Comparison of ENCODE assay signal across 8 mouse cellular contexts in genomic region chr5:33628820-33629300, GRCm38 (mm10). TPM values are rescaled to one million over a fixed set of nuclear protein-coding genes. Genes with fewer than 3 reads are reported as not detected.
DNase-seq lines count a peak whose midpoint lies in the region; ATAC-seq and TF ChIP-seq lines count a peak whose summit lies in the region.

No protein-coding gene starts in this region.

- no peaks in the 10 kb centered on the region for H3K9me3 ChIP-seq in hindbrain, embryonic 16.5 days (ENCODE audit: control insufficient read depth, low read length)
- H3K9me3 ChIP-seq in limb, embryonic 14.5 days (ENCODE audit: control insufficient read depth, low read length): no peaks in the 10 kb centered on the region
- H3K9me3 ChIP-seq in midbrain, embryonic 13.5 days: no peaks in the 10 kb centered on the region

- H3K4me1 ChIP-seq in hindbrain, embryonic 16.5 days (ENCODE audit: control insufficient read depth, insufficient read depth, low read depth, low read length): peaks cover 15% of the 10 kb centered on the region
- H3K4me1 ChIP-seq in limb, embryonic 14.5 days (ENCODE audit: control insufficient read depth, insufficient read depth, low read length): peaks cover 12% of the 10 kb centered on the region; the same call in 1 of the 2 replicates
- peaks cover 23% of the 10 kb centered on the region for H3K4me1 ChIP-seq in midbrain, embryonic 13.5 days (replicated peaks)

- under 1% methylated on average over 24 of the region's 24 CpGs for WGBS in hindbrain, embryonic 16.5 days
- WGBS in limb, embryonic 14.5 days: under 1% methylated on average over 24 of the region's 24 CpGs
- WGBS in midbrain, embryonic 13.5 days: under 1% methylated on average over 24 of the region's 24 CpGs

- ATAC-seq in hindbrain, embryonic 16.5 days: no peak
- ATAC-seq in limb, embryonic 14.5 days (ENCODE audit: low FRiP score, low read depth): peak; percentile 5; the same call in 1 of the 2 replicates
- no peak for ATAC-seq in midbrain, embryonic 13.5 days

- no peaks in the 10 kb centered on the region for H3K27me3 ChIP-seq in hindbrain, embryonic 16.5 days (replicated peaks; ENCODE audit: control insufficient read depth, insufficient read depth, low read length)
- no peaks in the 10 kb centered on the region for H3K27me3 ChIP-seq in limb, embryonic 14.5 days (ENCODE audit: control insufficient read depth, insufficient read depth, low read length)
- H3K27me3 ChIP-seq in midbrain, embryonic 13.5 days: no peaks in the 10 kb centered on the region

- no peaks in the 10 kb centered on the region for H3K36me3 ChIP-seq in hindbrain, embryonic 16.5 days (ENCODE audit: control insufficient read depth, insufficient read depth, low read length)
- peaks cover 4% of the 10 kb centered on the region for H3K36me3 ChIP-seq in limb, embryonic 14.5 days (ENCODE audit: control insufficient read depth, insufficient read depth, low read length)
- no peaks in the 10 kb centered on the region for H3K36me3 ChIP-seq in midbrain, embryonic 13.5 days

- TF ChIP-seq POLR2A in brain, embryonic 14.5 days (IDR thresholded peaks at IDR 0.05; ENCODE audit: borderline replicate concordance, extremely low read depth, insufficient read depth, insufficient read length, poor library complexity, severe bottlenecking): no peak
- TF ChIP-seq POLR2A in limb, embryonic 14.5 days (IDR thresholded peaks at IDR 0.05; ENCODE audit: borderline replicate concordance, extremely low read depth, insufficient read depth, insufficient read length): no peak

- DNase-seq in ovary, adult 18-20 months (ENCODE audit: low spot score): peak; percentile 31
- DNase-seq in ovary, postnatal 36 days (ENCODE audit: low spot score): no peak
- DNase-seq in brain, embryonic 14.5 days (ENCODE audit: low read depth): peak; percentile 67
- DNase-seq in forelimb bud, embryonic 11.5 days (ENCODE audit: low read depth, low spot score): peak; percentile 41
- DNase-seq in limb, embryonic 14.5 days (ENCODE audit: low spot score): peak; percentile 10
- peak; percentile 76 for DNase-seq in thymus, postnatal 0 days (ENCODE audit: low spot score)

- H3K27ac ChIP-seq in hindbrain, embryonic 16.5 days (ENCODE audit: low read depth, low read length): peak overlapping the region; percentile 82
- peak overlapping the region; percentile 83 for H3K27ac ChIP-seq in limb, embryonic 14.5 days (replicated peaks; ENCODE audit: low read depth, low read length)
- H3K27ac ChIP-seq in midbrain, embryonic 13.5 days: peak overlapping the region; percentile 88

- peak overlapping the region; percentile 66 for H3K4me2 ChIP-seq in hindbrain, embryonic 16.5 days (ENCODE audit: low read length)
- H3K4me2 ChIP-seq in limb, embryonic 14.5 days (replicated peaks; ENCODE audit: low read depth, low read length, severe bottlenecking): peak overlapping the region; percentile 74
- H3K4me2 ChIP-seq in midbrain, embryonic 13.5 days (replicated peaks): peak overlapping the region; percentile 96

- peak overlapping the region; percentile 77 for H3K4me3 ChIP-seq in hindbrain, embryonic 16.5 days (ENCODE audit: low read length)
- H3K4me3 ChIP-seq in limb, embryonic 14.5 days (replicated peaks; ENCODE audit: low read length): peak overlapping the region; percentile 80
- H3K4me3 ChIP-seq in midbrain, embryonic 13.5 days (replicated peaks): peak overlapping the region; percentile 85

- H3K9ac ChIP-seq in hindbrain, embryonic 16.5 days (ENCODE audit: low read depth, low read length): peak overlapping the region; percentile 80
- H3K9ac ChIP-seq in limb, embryonic 14.5 days (ENCODE audit: low read depth, low read length, severe bottlenecking): peak overlapping the region; percentile 82
- H3K9ac ChIP-seq in midbrain, embryonic 13.5 days (replicated peaks): peak overlapping the region; percentile 84

- TF ChIP-seq CTCF in brain, embryonic 14.5 days (IDR thresholded peaks at IDR 0.05; ENCODE audit: borderline replicate concordance, extremely low read depth, insufficient read depth, insufficient read length): no peak

RNA-seq across cellular contexts. Expression of gene Fam53a, which starts 0.6 kb away (rescaled TPM):
- 17.9 and 19.9 TPM in 2 replicates for polyA plus RNA-seq in brain, embryonic 14.5 days (2012; rRNA removed)
- 28.4 and 33.0 TPM in 2 replicates for polyA plus RNA-seq in hindbrain, embryonic 16.5 days (2015; fragmentation: Nextera tagmentation; extraction: Ambion mirVana)
- polyA plus RNA-seq in limb, embryonic 14.5 days (2012; rRNA removed): 34.0 and 44.5 TPM in 2 replicates
- polyA plus RNA-seq in limb, embryonic 14.5 days (2014; fragmentation: Nextera tagmentation; extraction: Ambion mirVana): 68.4 and 79.6 TPM in 2 replicates
- polyA plus RNA-seq in midbrain, embryonic 13.5 days (2015; fragmentation: Nextera tagmentation; extraction: Ambion mirVana): 36.0 and 41.3 TPM in 2 replicates
- 72.6 and 78.5 TPM in 2 replicates for polyA plus RNA-seq in thymus, postnatal 0 days (2015; fragmentation: Nextera tagmentation; extraction: Ambion mirVana)

RNA-seq across cellular contexts. Expression of gene Gm9903, which starts 0.9 kb away (rescaled TPM):
- 0.98 and 1.00 TPM in 2 replicates for polyA plus RNA-seq in brain, embryonic 14.5 days (2012; rRNA removed)
- polyA plus RNA-seq in hindbrain, embryonic 16.5 days (2015; fragmentation: Nextera tagmentation; extraction: Ambion mirVana): 0.45 and 0.92 TPM in 2 replicates
- 0.78 and 0.80 TPM in 2 replicates for polyA plus RNA-seq in limb, embryonic 14.5 days (2012; rRNA removed)
- polyA plus RNA-seq in limb, embryonic 14.5 days (2014; fragmentation: Nextera tagmentation; extraction: Ambion mirVana): 0.73 and 0.89 TPM in 2 replicates
- 0.85 TPM in 2 replicates for polyA plus RNA-seq in midbrain, embryonic 13.5 days (2015; fragmentation: Nextera tagmentation; extraction: Ambion mirVana)
- 0.44 and 0.60 TPM in 2 replicates for polyA plus RNA-seq in thymus, postnatal 0 days (2015; fragmentation: Nextera tagmentation; extraction: Ambion mirVana)

RNA-seq across cellular contexts. Expression of gene Slbp, which starts 23.5 kb away (rescaled TPM):
- polyA plus RNA-seq in brain, embryonic 14.5 days (2012; rRNA removed): 66.6 and 72.1 TPM in 2 replicates
- polyA plus RNA-seq in hindbrain, embryonic 16.5 days (2015; fragmentation: Nextera tagmentation; extraction: Ambion mirVana): 128 and 133 TPM in 2 replicates
- polyA plus RNA-seq in limb, embryonic 14.5 days (2012; rRNA removed): 110 and 148 TPM in 2 replicates
- 190 and 199 TPM in 2 replicates for polyA plus RNA-seq in limb, embryonic 14.5 days (2014; fragmentation: Nextera tagmentation; extraction: Ambion mirVana)
- polyA plus RNA-seq in midbrain, embryonic 13.5 days (2015; fragmentation: Nextera tagmentation; extraction: Ambion mirVana): 143 and 151 TPM in 2 replicates
- 353 and 376 TPM in 2 replicates for polyA plus RNA-seq in thymus, postnatal 0 days (2015; fragmentation: Nextera tagmentation; extraction: Ambion mirVana)

RNA-seq across cellular contexts. Expression of gene Tacc3, which starts 29.1 kb away (rescaled TPM):
- 33.1 and 48.6 TPM in 2 replicates for polyA plus RNA-seq in brain, embryonic 14.5 days (2012; rRNA removed)
- polyA plus RNA-seq in hindbrain, embryonic 16.5 days (2015; fragmentation: Nextera tagmentation; extraction: Ambion mirVana): 42.2 and 46.0 TPM in 2 replicates
- polyA plus RNA-seq in limb, embryonic 14.5 days (2012; rRNA removed): 84.3 and 103 TPM in 2 replicates
- polyA plus RNA-seq in limb, embryonic 14.5 days (2014; fragmentation: Nextera tagmentation; extraction: Ambion mirVana): 147 and 154 TPM in 2 replicates
- polyA plus RNA-seq in midbrain, embryonic 13.5 days (2015; fragmentation: Nextera tagmentation; extraction: Ambion mirVana): 84.6 and 88.0 TPM in 2 replicates
- 195 and 217 TPM in 2 replicates for polyA plus RNA-seq in thymus, postnatal 0 days (2015; fragmentation: Nextera tagmentation; extraction: Ambion mirVana)

RNA-seq across cellular contexts. Expression of gene Tmem129, which starts 29.4 kb away (rescaled TPM):
- polyA plus RNA-seq in brain, embryonic 14.5 days (2012; rRNA removed): 27.8 and 40.9 TPM in 2 replicates
- 32.5 and 35.3 TPM in 2 replicates for polyA plus RNA-seq in hindbrain, embryonic 16.5 days (2015; fragmentation: Nextera tagmentation; extraction: Ambion mirVana)
- 49.9 and 68.5 TPM in 2 replicates for polyA plus RNA-seq in limb, embryonic 14.5 days (2012; rRNA removed)
- 44.9 and 49.3 TPM in 2 replicates for polyA plus RNA-seq in limb, embryonic 14.5 days (2014; fragmentation: Nextera tagmentation; extraction: Ambion mirVana)
- 31.8 and 33.2 TPM in 2 replicates for polyA plus RNA-seq in midbrain, embryonic 13.5 days (2015; fragmentation: Nextera tagmentation; extraction: Ambion mirVana)
- polyA plus RNA-seq in thymus, postnatal 0 days (2015; fragmentation: Nextera tagmentation; extraction: Ambion mirVana): 28.4 and 30.8 TPM in 2 replicates
